In genomic region chr2:129529297-129530209, GRCm38 (mm10) we compare ENCODE assay signal across 7 mouse cellular contexts. TPM values are rescaled to one million over a fixed set of nuclear protein-coding genes. Genes with fewer than 3 reads are reported as not detected.
DNase-seq lines count a peak whose midpoint lies in the region; ATAC-seq and TF ChIP-seq lines count a peak whose summit lies in the region.

No protein-coding gene starts in this region.

- ATAC-seq in liver, embryonic 13.5 days (ENCODE audit: low read depth) = peak; percentile 44; the same call in 1 of the 2 replicates
- ATAC-seq in forebrain, embryonic 13.5 days = peak; percentile 19; the same call in 1 of the 2 replicates
- peak; percentile 88 for ATAC-seq in hindbrain, embryonic 13.5 days (ENCODE audit: low FRiP score)

- WGBS in liver, embryonic 13.5 days (ENCODE audit: insufficient replicate concordance) = 56% methylated on average over 14 of the region's 14 CpGs
- WGBS in cerebellum, adult 2 months = 6% methylated on average over 14 of the region's 14 CpGs
- WGBS in forebrain, embryonic 13.5 days = 29% methylated on average over 14 of the region's 14 CpGs
- 13% methylated on average over 14 of the region's 14 CpGs for WGBS in hindbrain, embryonic 13.5 days

- DNase-seq in liver, embryonic 13.5 days = no peak
- no peak for DNase-seq in liver
- peak; percentile 91 to 94 for DNase-seq in cerebellum, adult 2 months
- DNase-seq in neural tube, embryonic 10.5 days (ENCODE audit: extremely low spot score, low spot score) = peak; percentile 65
- no peak for DNase-seq in thymus, postnatal 4 days

- peaks cover 15% of the 10 kb centered on the region; the same call in 1 of the 2 replicates for H3K4me1 ChIP-seq in liver, embryonic 13.5 days (replicated peaks)
- peaks cover 41% of the 10 kb centered on the region for H3K4me1 ChIP-seq in cerebellum, adult 2 months (ENCODE audit: control insufficient read depth, insufficient read depth, low read length)
- peaks cover 10% of the 10 kb centered on the region for H3K4me1 ChIP-seq in forebrain, embryonic 13.5 days
- H3K4me1 ChIP-seq in hindbrain, embryonic 13.5 days (replicated peaks) = peaks cover 16% of the 10 kb centered on the region

- H3K9ac ChIP-seq in liver, embryonic 13.5 days = no peak overlapping the region
- H3K9ac ChIP-seq in forebrain, embryonic 13.5 days = no peak overlapping the region
- no peak overlapping the region for H3K9ac ChIP-seq in hindbrain, embryonic 13.5 days

- no peak overlapping the region for H3K27ac ChIP-seq in liver, embryonic 13.5 days
- H3K27ac ChIP-seq in cerebellum, adult 2 months (ENCODE audit: insufficient read depth, low read length) = peak overlapping the region; percentile 52
- H3K27ac ChIP-seq in forebrain, embryonic 13.5 days = no peak overlapping the region
- peak overlapping the region; percentile 4; the same call in 1 of the 2 replicates for H3K27ac ChIP-seq in hindbrain, embryonic 13.5 days

- no peaks in the 10 kb centered on the region for H3K9me3 ChIP-seq in liver, embryonic 13.5 days (replicated peaks)
- no peaks in the 10 kb centered on the region for H3K9me3 ChIP-seq in forebrain, embryonic 13.5 days (replicated peaks)
- no peaks in the 10 kb centered on the region for H3K9me3 ChIP-seq in hindbrain, embryonic 13.5 days

- H3K4me2 ChIP-seq in liver, embryonic 13.5 days = no peak overlapping the region
- H3K4me2 ChIP-seq in forebrain, embryonic 13.5 days = no peak overlapping the region
- H3K4me2 ChIP-seq in hindbrain, embryonic 13.5 days = 0 out of 2 replicates have a peak overlapping the region, but pooled peaks have one; percentile 3

- H3K4me3 ChIP-seq in liver, embryonic 13.5 days (replicated peaks) = no peak overlapping the region
- H3K4me3 ChIP-seq in cerebellum, adult 2 months (replicated peaks; ENCODE audit: insufficient read depth, low read depth, low read length) = no peak overlapping the region
- H3K4me3 ChIP-seq in forebrain, embryonic 13.5 days = no peak overlapping the region
- no peak overlapping the region for H3K4me3 ChIP-seq in hindbrain, embryonic 13.5 days

- TF ChIP-seq CTCF in cerebellum, adult 2 months (IDR thresholded peaks at IDR 0.05; ENCODE audit: borderline replicate concordance, insufficient read depth, low read depth, low read length) = no peak

- H3K27me3 ChIP-seq in liver, embryonic 13.5 days = no peaks in the 10 kb centered on the region
- H3K27me3 ChIP-seq in cerebellum, adult 2 months (ENCODE audit: control insufficient read depth, insufficient read depth, low read length) = no peaks in the 10 kb centered on the region
- H3K27me3 ChIP-seq in forebrain, embryonic 13.5 days = no peaks in the 10 kb centered on the region
- H3K27me3 ChIP-seq in hindbrain, embryonic 13.5 days = peaks cover 67% of the 10 kb centered on the region

- H3K36me3 ChIP-seq in liver, embryonic 13.5 days = no peaks in the 10 kb centered on the region
- no peaks in the 10 kb centered on the region for H3K36me3 ChIP-seq in forebrain, embryonic 13.5 days (ENCODE audit: poor library complexity, severe bottlenecking)
- H3K36me3 ChIP-seq in hindbrain, embryonic 13.5 days = no peaks in the 10 kb centered on the region

- TF ChIP-seq POLR2A in cerebellum, adult 2 months (IDR thresholded peaks at IDR 0.05; ENCODE audit: borderline replicate concordance, insufficient read depth, low read length) = no peak

RNA-seq across cellular contexts. Expression of gene F830045P16Rik, which starts 6.8 kb away (rescaled TPM):
- 0.06 TPM in 1 of 2 replicates, not detected in the other for polyA plus RNA-seq in liver, embryonic 13.5 days (2015; fragmentation: Nextera tagmentation; extraction: Ambion mirVana)
- polyA plus RNA-seq in cerebellum, adult 2 months (2012; rRNA removed) = 0.13 and 0.15 TPM in 2 replicates
- not detected in 2 replicates for polyA plus RNA-seq in forebrain, embryonic 13.5 days (2015; fragmentation: Nextera tagmentation; extraction: Ambion mirVana)
- not detected in 2 replicates for polyA plus RNA-seq in hindbrain, embryonic 13.5 days (2015; fragmentation: Nextera tagmentation; extraction: Ambion mirVana)

Comparison
In these comparisons a context has a peak if more than half of its experiments do, and no peak if none do; other contexts are left out.
1. ATAC-seq: peak in every context shown above with its lines; median percentile 88 in hindbrain, embryonic 13.5 days; 44 in liver, embryonic 13.5 days; 19 in forebrain, embryonic 13.5 days.
2. DNase-seq: peak in cerebellum, adult 2 months (2 of 2) and neural tube, embryonic 10.5 days (single experiment); none in liver, embryonic 13.5 days (single experiment), liver (single experiment) and thymus, postnatal 4 days (single experiment).
3. H3K27ac ChIP-seq: peak in cerebellum, adult 2 months (single experiment) and hindbrain, embryonic 13.5 days (single experiment); none in liver, embryonic 13.5 days (single experiment) and forebrain, embryonic 13.5 days (single experiment).